Mouse (Mus musculus) heart, adult 9 months (tissue): ENCODE data around the gene Nol3.

Experiments used
- DNase-seq, 2 experiments: peaks; one replicate each; pipeline ENCODE4 v3.0.0; 2022; ENCODE audit warnings: low spot score in 2 of 2

The Nol3 gene

DNA sequence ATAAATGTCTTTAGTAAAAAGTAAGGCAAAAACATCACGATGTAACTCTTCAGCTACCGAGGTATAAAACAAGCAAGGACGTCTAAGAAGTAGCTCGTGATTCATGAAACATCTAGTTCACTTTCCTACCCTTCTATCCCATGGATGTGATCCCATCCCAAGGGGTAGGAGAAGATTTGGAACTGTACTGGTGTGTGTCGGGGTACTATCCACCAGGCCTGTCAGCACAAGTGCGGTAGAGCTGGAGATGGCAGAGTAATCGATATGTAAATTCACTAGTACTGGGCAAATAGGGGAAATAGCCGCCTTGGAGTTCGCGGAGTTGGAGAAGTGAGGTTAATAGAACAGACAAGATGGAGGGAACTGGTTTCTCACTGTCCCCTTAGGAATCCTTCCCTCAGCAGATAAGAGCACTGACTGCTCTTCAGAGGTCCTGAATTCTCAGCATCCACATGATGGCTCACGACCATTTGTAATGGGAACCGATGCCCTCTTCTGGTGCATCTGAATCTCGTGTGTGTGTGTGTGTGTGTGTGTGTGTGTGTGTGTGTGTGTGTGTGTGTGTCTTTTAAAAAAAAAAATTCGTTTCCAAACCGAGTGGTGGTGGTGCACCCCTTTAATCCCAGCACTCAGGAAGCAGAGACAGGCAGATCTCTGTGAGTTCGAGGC, 12.6 kb upstream of the Nol3 start:
- no peak for DNase-seq

DNA sequence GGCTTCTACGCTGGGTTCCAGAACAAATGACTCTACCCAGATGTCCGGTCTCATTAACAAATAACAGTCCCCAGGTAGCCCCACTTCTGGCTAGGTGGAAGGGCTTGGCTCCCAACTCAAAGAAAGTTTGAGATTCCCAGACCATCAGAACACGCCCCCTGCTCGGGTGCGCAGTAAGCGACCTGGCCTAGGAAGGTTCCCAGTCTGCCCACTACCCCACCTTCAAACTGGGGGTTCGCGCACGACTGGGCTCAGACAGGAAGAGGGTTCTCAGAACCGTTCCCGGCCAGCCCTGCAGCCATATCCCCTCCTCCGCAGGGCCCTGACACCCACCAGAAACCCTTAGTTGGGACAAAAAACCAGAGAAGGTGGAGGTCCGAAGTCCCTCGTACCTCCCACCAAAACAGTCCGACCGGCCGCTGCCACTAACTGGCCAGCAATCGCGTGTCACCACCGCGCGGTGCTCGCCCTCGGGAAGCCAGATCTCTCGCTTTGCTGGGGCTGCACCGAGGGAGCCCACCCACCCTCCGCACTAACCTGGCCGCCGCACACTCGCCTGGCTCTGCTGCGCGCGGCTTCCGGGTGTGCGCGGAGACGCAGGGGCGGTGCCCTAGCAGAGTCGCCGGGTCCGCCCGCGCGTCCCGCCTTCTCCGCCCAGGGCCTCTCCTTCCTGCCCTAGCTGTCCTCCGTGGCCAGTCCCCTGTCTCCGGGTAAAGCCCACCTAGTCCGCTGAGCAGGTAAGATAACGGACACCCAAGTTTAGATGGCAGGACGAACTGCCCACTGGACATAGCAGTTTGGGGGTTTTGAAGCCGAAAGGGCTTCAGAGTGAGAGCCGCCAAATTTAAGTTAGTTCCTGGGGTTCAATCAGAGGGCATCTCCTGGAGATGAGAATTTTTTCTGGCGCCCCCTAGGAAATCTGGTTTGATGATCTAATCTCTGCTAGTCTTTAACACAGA, 11.6 kb upstream of the Nol3 start, which contains the start of the genes Tradd and Fbxl8:
Gene Tradd, minus strand, starts transcription at position 586 of the 959 bp plus-strand sequence.
Gene Fbxl8, plus strand, starts transcription at position 625 of the 959 bp plus-strand sequence.
- DNase-seq, result peak; percentile 80 to 83

DNA sequence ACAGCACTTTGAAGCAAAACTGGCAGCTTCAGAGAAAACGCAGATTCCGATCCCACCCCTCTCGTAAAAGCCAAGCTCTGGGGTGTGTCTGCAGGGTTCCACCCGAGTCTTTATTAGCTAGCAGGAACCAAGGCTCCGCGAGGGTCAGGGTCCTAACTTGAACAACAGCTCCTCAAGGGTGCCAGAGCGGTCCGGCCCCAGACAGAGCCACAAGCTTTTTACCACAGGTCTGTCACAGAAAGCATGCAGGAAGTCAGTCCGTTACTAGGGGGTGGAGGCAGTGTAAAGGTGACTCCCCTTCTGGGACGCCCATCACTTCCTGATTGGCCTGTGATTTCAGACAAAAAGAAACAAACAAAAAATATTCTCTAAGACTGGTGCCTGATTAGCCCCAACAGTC, 10.8 kb upstream of the Nol3 start:
- no peak for DNase-seq

DNA sequence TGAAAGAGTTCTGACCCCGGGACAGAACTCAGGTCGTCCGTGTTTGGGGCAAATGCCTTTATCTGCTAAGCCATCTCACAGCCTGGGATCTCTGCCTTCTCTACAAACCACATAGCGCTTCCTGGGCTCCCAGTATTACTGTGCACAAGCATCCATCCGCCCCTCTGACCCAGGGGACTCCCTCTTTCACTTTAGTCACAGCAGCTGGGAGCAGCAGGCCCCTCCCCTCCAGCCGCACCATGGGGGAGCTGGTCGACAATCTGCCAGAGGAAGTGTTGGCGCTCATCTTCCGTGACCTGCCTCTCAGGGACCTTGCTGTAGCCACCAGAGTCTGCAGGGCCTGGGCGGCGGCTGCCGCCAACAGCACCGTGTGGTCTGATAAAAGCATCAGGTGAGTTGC, 9.2 kb upstream of the Nol3 start:
- no peak for DNase-seq

GRCm38 (mm10) chr8:105268342-105269074, 7.4 kb upstream of the Nol3 start:
- no peak for DNase-seq

GRCm38 (mm10) chr8:105269075-105269458, 6.9 kb upstream of the Nol3 start:
- DNase-seq, result no peak

DNA sequence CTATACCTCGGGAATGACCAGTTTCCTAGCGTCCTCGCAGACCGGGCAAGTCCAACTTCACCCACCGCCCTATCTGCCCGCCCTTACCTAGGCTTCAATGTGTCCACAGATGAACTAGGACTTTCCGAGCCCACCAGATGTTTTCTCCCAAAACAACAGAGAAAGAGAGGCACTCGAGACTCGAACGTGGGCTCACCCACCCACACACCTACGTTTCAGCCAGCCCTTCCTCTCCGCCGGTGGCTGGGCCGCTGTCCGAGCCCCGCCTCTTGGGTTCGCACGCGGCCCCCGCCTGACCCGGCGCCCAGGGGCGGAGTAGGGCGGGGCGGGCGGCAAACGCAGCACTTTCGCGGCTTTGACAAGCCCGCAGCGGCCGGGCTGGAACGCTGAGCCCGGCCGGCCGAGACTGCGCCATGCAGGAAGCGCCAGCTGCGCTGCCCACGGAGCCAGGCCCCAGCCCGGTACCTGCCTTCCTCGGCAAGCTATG, 6.4 kb upstream of the Nol3 start, which contains the start of gene Hsf4:
Gene Hsf4, plus strand, starts transcription at position 341 of the 487 bp plus-strand sequence.
- peak; percentile 70 to 78 for DNase-seq

- no peak for DNase-seq
Measured at GRCm38 (mm10) chr8:105270101-105270915, 5.6 kb upstream of the Nol3 start.

- no peak for DNase-seq
Measured at GRCm38 (mm10) chr8:105270916-105271186, 5.1 kb upstream of the Nol3 start.

DNA sequence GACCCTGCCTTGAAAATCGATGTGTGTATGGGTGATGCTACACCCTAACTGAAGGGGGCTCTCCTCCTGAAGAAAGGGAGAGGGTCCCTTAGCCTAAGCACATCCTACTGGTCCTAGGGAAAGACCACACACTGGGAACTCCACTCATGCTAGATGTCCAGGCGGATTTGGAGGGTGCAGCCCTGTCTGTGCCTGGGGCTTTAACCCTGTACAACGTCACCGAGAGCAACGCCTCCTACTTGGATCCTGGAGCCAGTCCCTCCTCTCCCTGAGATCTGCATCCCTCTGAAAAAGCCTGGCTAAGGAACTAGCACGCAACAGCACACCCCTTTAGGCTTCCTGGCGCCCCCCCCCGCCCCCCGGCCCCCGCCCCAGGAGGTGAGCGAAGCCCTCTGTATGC, 553 bp upstream of the Nol3 start:
- no peak for DNase-seq

DNA sequence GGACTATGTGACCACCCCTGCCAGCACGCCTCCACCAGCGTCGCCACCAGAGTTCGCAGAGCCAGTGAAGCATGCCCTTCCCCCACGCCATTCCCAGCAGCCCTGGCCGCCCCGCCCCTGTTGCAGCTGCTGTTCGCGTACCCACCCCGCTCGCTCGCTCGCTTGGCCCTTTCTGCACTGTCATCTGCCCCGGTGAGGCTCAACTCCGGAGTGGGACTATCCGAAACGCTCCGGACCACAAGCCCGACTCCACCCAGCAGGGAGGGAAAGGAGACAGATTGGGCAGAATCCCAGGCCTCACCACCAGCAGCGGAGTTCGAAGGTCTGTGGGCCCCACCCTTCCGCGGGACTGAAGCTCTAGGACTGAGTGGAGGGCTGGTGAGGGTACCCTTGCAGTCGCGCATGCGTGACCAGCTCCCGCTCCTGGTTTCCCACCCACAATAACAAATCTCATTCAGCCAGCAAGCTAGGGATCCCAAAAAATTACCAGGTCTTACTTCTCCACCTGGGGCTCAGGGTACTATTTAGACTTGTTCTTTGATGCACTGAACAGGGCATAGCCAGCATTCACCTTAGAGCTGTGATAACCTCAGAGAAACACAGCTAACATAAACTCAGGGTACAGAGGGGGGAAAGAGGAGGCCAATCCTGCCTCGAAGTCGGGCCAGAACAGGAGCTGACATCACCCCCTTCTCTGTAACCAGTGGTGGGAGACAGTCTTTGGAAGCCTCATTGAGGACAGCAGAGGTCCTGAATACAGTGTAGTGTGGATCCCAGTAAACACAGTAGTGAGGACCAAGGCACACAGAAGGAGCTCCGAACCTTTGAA, 566 bp downstream of the Nol3 start:
- DNase-seq, result peak in 1 of 2 experiments; percentile 45

- peak; percentile 70 to 81 for DNase-seq
Measured at GRCm38 (mm10) chr8:105278911-105279334, 3.0 kb downstream of the Nol3 start.

DNA sequence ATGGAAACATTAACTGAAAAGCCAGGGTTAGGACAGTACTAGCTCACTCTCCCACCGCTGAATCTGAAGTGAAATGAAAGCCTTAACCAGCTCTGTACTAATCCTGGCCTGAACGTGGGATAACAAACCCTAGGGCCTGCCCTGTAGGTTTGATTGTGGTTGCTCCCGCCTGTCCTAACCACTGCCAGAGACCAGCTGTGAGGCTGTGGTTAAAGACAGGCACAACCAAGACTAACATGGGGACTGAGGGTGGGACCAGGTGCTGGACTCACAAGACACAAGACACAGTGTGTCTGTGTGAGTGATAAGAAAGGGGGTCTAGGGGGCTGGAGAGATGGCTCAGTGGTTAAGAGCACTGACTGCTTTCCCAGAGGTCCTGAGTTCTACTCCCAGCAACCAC, 4.6 kb downstream of the Nol3 start:
- no peak for DNase-seq

- DNase-seq, result no peak
Measured at GRCm38 (mm10) chr8:105281821-105282220, 5.9 kb downstream of the Nol3 start.

DNA sequence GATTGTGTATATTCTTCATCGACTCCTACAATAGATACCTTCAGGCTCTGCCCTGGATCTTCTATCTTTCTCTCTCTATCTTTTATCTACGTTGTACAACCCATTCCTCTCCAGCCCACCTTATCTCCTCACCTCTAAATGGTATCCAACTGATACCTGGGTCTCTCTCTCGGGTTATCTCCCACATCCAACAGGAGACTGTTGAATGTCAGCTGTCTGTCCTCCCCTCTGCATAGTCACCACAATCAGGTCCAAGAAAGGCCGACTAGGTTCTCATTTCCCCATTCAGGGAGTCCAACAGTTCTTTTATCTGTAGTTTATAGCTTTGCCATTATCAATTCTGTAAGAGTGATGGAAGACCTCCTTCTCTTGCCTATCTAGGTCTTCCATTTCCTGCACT, 6.3 kb downstream of the Nol3 start:
- DNase-seq, result no peak

GRCm38 (mm10) chr8:105283074-105283473, 7.1 kb downstream of the Nol3 start:
- DNase-seq, result no peak

- DNase-seq, result no peak
Measured at GRCm38 (mm10) chr8:105285514-105285913, 9.6 kb downstream of the Nol3 start.

- no peak for DNase-seq
Measured at GRCm38 (mm10) chr8:105286907-105287306, 11.0 kb downstream of the Nol3 start.

- no peak for DNase-seq
Measured at GRCm38 (mm10) chr8:105288231-105288630, 12.3 kb downstream of the Nol3 start.
